Mouse (Mus musculus) C2C12 (cell line): ENCODE data around the gene Lypd6b. TPM values are rescaled to one million over a fixed set of nuclear protein-coding genes. Genes with fewer than 3 reads are reported as not detected.

Source experiments
- H3K27me3 ChIP-seq: one replicate; pipeline ENCODE4 v1.6.1; 2011; ENCODE audit not compliant: control insufficient read depth, insufficient read depth, insufficient read length
- H3K36me3 ChIP-seq: one replicate; pipeline ENCODE4 v1.6.1; 2011; ENCODE audit not compliant: control insufficient read depth, insufficient read depth
- H3K4me3 ChIP-seq: one replicate; pipeline ENCODE4 v1.5.1; 2011; ENCODE audit warnings: mild to moderate bottlenecking, control low read depth; ENCODE audit not compliant: poor library complexity, insufficient read depth, severe bottlenecking
- H3K79me2 ChIP-seq: one replicate; pipeline ENCODE4 v1.6.1; 2011; ENCODE audit not compliant: control insufficient read depth, insufficient read depth
- H3K79me3 ChIP-seq: one replicate; pipeline ENCODE4 v1.6.1; 2011; ENCODE audit warnings: low read depth, control low read depth
- H3ac ChIP-seq: one replicate; pipeline ENCODE3; 2011; ENCODE audit warnings: low read depth; ENCODE audit not compliant: control insufficient read depth, insufficient read length
- CEBPB ChIP-seq: IDR thresholded peaks from one replicate; pipeline ENCODE4 v1.6.1; 2011; ENCODE audit warnings: low read depth, mild to moderate bottlenecking, control low read depth, moderate library complexity
- CTCF ChIP-seq: IDR thresholded peaks from one replicate; pipeline ENCODE4 v1.5.1; 2011; ENCODE audit not compliant: control insufficient read depth, insufficient read depth, insufficient read length
- FOSL1 ChIP-seq: IDR thresholded peaks from one replicate; pipeline ENCODE4 v1.8.0; 2011; ENCODE audit warnings: mild to moderate bottlenecking, low read length; ENCODE audit not compliant: poor library complexity, insufficient read depth, severe bottlenecking
- MAX ChIP-seq: IDR thresholded peaks from one replicate; pipeline ENCODE4 v1.6.1; 2011; ENCODE audit warnings: mild to moderate bottlenecking, control low read depth
- MYOD1 ChIP-seq: IDR thresholded peaks from one replicate; pipeline ENCODE4 v1.6.1; 2011; ENCODE audit warnings: low read depth; ENCODE audit not compliant: control insufficient read depth, insufficient read length
- MYOG ChIP-seq: IDR thresholded peaks from one replicate; pipeline ENCODE4 v1.6.1; 2011; ENCODE audit not compliant: control insufficient read depth, insufficient read length; ENCODE audit errors: extremely low read depth
- USF1 ChIP-seq: IDR thresholded peaks from one replicate; pipeline ENCODE4 v1.6.1; 2011; ENCODE audit warnings: low read depth, mild to moderate bottlenecking, control low read depth, moderate library complexity
- long read RNA-seq, 2 experiments: library from polyadenylated mRNA; unstranded; transcript quantifications; one replicate each; pipeline ENCODE4 v2.0.0; 2019 to 2020
- polyA plus RNA-seq: library from polyadenylated mRNA; unstranded; fragments of >200 nt; fragmentation: generic; extraction: Trizol; gene quantifications from one replicate; pipeline ENCODE4 v1.2.1, GENCODE M21; 2012; ENCODE audit warnings: missing spikeins

Gene Lypd6b
- 0.02 TPM for polyA plus RNA-seq
- long read RNA-seq, experiment 1 = 0 reads
- long read RNA-seq, experiment 2 = 0 reads

- H3ac ChIP-seq = no peak within 1 kb of the TSS
- no peak within 1 kb of the TSS for H3K4me3 ChIP-seq
- H3K36me3 ChIP-seq = no peaks in the 10 kb centered on the region
- no peaks in the 10 kb centered on the region for H3K79me3 ChIP-seq
- no peaks in the 10 kb centered on the region for H3K27me3 ChIP-seq
- no peaks in the 10 kb centered on the region for H3K79me2 ChIP-seq
- TF ChIP-seq CTCF = no peak
- no peak for TF ChIP-seq USF1
- no peak for TF ChIP-seq MAX
- no peak for TF ChIP-seq FOSL1
- no peak for TF ChIP-seq CEBPB
- TF ChIP-seq MYOG = no peak
- TF ChIP-seq MYOD1 = no peak
Observed at GRCm38 (mm10) chr2:49787376-49788050, at the start of gene Lypd6b. TSS of gene Lypd6b (plus strand) at chr2:49787688.

- Histone ChIP-seq H3K4me3 (no peak overlapping the region), H3ac (no peak overlapping the region), H3K36me3 (no peaks in the 10 kb centered on the region), H3K79me2 (no peaks in the 10 kb centered on the region), H3K27me3 (no peaks in the 10 kb centered on the region), H3K79me3 (no peaks in the 10 kb centered on the region)
- TF ChIP-seq MYOD1 (no peak), CEBPB (no peak), MAX (no peak), CTCF (no peak), FOSL1 (no peak), MYOG (no peak), USF1 (no peak)
Observed at GRCm38 (mm10) chr2:49739046-49739445, 48.4 kb upstream of the Lypd6b start.

- H3K79me3 ChIP-seq = no peaks in the 10 kb centered on the region
- no peaks in the 10 kb centered on the region for H3K27me3 ChIP-seq
- H3K36me3 ChIP-seq = no peaks in the 10 kb centered on the region
- no peak overlapping the region for H3K4me3 ChIP-seq
- H3K79me2 ChIP-seq = no peaks in the 10 kb centered on the region
- H3ac ChIP-seq = peak overlapping the region; percentile 33
- TF ChIP-seq MYOD1 (no peak), USF1 (no peak), FOSL1 (no peak), CTCF (no peak)
Observed at GRCm38 (mm10) chr2:49741026-49741425, 46.5 kb upstream of the Lypd6b start.

- Histone ChIP-seq H3K36me3 (no peaks in the 10 kb centered on the region), H3K27me3 (no peaks in the 10 kb centered on the region), H3ac (peak overlapping the region; percentile 32), H3K79me3 (no peaks in the 10 kb centered on the region), H3K4me3 (no peak overlapping the region), H3K79me2 (no peaks in the 10 kb centered on the region)
- TF ChIP-seq MYOD1 = peak; percentile 89
- no peak for TF ChIP-seq FOSL1
- TF ChIP-seq CEBPB = peak; percentile 3
Observed at GRCm38 (mm10) chr2:49741895-49742734, 45.4 kb upstream of the Lypd6b start.

GRCm38 (mm10) chr2:49742919-49743318 lies 44.6 kb upstream of the Lypd6b start:
- Histone ChIP-seq H3ac (peak overlapping the region; percentile 54), H3K79me2 (no peaks in the 10 kb centered on the region), H3K4me3 (no peak overlapping the region), H3K27me3 (no peaks in the 10 kb centered on the region), H3K79me3 (no peaks in the 10 kb centered on the region), H3K36me3 (no peaks in the 10 kb centered on the region)
- TF ChIP-seq USF1 (no peak), MYOG (no peak), CTCF (no peak), MYOD1 (no peak), MAX (no peak), FOSL1 (no peak), CEBPB (no peak)

GRCm38 (mm10) chr2:49743775-49744174 lies 43.7 kb upstream of the Lypd6b start:
- no peaks in the 10 kb centered on the region for H3K27me3 ChIP-seq
- H3K4me3 ChIP-seq = peak overlapping the region; percentile 25
- H3K36me3 ChIP-seq = no peaks in the 10 kb centered on the region
- peak overlapping the region; percentile 12 for H3ac ChIP-seq
- no peaks in the 10 kb centered on the region for H3K79me3 ChIP-seq
- TF ChIP-seq CTCF (no peak), MYOD1 (peak; percentile 42), USF1 (no peak)
- no peaks in the 10 kb centered on the region for H3K79me2 ChIP-seq
